Mouse (Mus musculus): ENCODE data around the gene Zfand3. TPM values are rescaled to one million over a fixed set of nuclear protein-coding genes. Genes with fewer than 3 reads are reported as not detected.

Gene Zfand3
- polyA plus RNA-seq, 1 experiment from 2014 or later: 59.8 TPM

DNA sequence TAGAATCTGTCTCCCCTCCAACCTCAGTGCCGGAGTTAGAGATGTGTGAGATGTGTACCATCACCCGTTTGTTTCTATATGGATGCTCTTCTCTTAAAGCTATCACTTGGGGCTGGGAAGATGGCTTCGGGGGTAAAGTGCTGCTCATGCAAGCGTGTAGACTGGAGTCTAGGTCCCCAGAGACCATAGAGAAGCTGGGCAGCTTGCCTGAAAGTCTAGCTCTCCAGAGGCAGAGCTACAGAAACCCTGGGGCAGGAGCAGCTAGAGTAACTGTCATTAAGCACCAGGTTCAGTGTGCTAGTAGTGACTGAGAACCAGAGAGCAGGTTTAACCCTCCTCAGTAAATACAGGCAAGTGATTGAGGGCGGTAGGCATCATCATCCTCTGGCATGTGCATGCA, 51.7 kb downstream of the Zfand3 start:
- Histone ChIP-seq H3K9me3 (no peaks in the 10 kb centered on the region), H3K36me3 (no peaks in the 10 kb centered on the region), H3K4me2 (no peak overlapping the region), H3K9ac (no peak overlapping the region), H3K27ac (no peak overlapping the region), H3K4me1 (peaks cover 22% of the 10 kb centered on the region), H3K27me3 (no peaks in the 10 kb centered on the region), H3K4me3 (no peak overlapping the region)
- no peak for ATAC-seq (ENCODE audit: borderline replicate concordance, extremely low read depth, low FRiP score, low TSS enrichment)
- 87% methylated on average over 5 of the region's 5 CpGs for WGBS

DNA sequence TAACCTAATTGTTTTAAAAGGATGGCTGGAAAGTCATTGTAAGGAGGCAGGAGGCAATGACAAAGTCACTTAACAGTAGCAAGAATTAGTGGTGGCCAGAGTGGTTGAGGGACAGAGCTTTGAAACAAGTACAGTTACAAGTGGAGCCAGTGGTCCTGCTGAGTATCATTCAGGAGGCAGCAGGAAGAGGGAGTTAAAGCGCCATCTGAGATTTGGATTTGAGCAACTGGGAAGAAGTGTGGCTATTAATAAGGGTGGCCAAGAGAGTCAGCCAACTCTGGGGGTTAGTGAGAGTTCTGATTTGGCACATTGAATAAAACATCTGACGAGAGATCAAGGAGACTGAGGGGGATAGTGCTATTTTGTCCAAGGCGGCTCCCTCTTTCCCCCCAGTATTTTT, 54.1 kb downstream of the Zfand3 start:
- WGBS: 67% methylated on average over 3 of the region's 3 CpGs
- H3K4me3 ChIP-seq: no peak overlapping the region
- no peaks in the 10 kb centered on the region for H3K9me3 ChIP-seq
- ATAC-seq (ENCODE audit: borderline replicate concordance, extremely low read depth, low FRiP score, low TSS enrichment): no peak
- H3K4me1 ChIP-seq: peaks cover 25% of the 10 kb centered on the region
- H3K36me3 ChIP-seq: no peaks in the 10 kb centered on the region
- no peaks in the 10 kb centered on the region for H3K27me3 ChIP-seq
- H3K4me2 ChIP-seq: no peak overlapping the region
- H3K9ac ChIP-seq: no peak overlapping the region
- H3K27ac ChIP-seq: no peak overlapping the region

DNA sequence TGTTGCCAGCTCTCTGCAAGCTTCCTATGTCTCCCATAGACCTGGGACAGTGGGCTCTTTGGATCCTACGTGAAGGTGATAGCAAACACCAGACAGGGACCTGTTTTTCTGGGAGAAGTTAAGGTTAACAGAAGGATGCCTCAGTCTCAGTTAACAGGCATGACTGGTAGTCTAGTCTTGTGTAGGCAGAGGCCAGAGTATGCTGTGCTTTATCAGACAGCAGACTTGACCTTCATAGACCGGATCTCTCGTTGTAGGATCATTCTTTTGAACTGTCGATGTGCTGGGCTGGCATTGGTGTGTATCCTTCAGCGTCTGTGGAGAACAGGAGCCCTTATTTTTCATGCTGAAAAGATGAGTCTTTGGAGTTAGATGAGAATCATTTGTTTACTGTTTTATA, 54.5 kb downstream of the Zfand3 start:
- Histone ChIP-seq H3K4me2 (no peak overlapping the region), H3K9me3 (no peaks in the 10 kb centered on the region), H3K27ac (no peak overlapping the region), H3K4me3 (no peak overlapping the region), H3K9ac (no peak overlapping the region), H3K27me3 (no peaks in the 10 kb centered on the region), H3K36me3 (no peaks in the 10 kb centered on the region), H3K4me1 (peaks cover 25% of the 10 kb centered on the region)
- ATAC-seq (ENCODE audit: borderline replicate concordance, extremely low read depth, low FRiP score, low TSS enrichment): no peak
- 64% methylated on average over 5 of the region's 5 CpGs for WGBS

DNA sequence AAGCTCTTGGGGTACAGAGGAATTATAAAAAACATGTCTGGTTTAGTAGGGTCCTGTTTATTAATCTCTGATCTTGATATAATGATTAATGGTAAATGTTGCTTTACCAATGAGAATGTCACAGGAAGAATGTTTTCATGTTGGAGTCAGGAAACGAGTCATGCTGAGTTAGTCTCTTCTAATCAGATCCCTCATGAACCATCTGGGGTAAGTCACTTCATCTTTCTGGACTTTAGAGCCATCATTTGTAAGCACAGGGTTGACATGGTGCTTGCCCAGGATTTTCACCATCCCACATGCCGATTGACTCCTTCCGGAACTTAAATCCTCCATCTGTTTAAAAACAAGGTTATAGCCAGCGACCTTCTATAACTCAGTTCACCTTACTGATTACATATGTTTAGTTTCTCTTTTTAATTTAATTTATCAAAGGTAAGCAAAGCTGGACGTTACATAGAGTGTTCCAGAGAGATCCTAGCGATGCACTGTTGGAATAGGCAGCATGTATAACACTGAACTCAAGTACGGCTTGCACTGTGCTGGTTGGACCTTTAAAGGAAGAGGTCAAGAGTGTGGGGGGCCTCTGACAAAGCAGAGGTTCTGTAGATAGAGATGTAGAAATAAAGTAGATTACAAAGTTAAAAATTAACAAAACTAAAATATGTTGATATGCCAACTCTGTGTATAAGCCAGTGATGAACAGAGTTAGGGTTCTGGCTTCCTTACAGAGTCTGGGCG, 56.7 kb downstream of the Zfand3 start:
- H3K4me2 ChIP-seq: no peak overlapping the region
- no peak overlapping the region for H3K27ac ChIP-seq
- no peaks in the 10 kb centered on the region for H3K9me3 ChIP-seq
- H3K27me3 ChIP-seq: no peaks in the 10 kb centered on the region
- ATAC-seq (ENCODE audit: borderline replicate concordance, extremely low read depth, low FRiP score, low TSS enrichment): no peak
- 67% methylated on average over 8 of the region's 8 CpGs for WGBS
- H3K4me3 ChIP-seq: no peak overlapping the region
- no peaks in the 10 kb centered on the region for H3K36me3 ChIP-seq
- H3K4me1 ChIP-seq: peaks cover 25% of the 10 kb centered on the region
- H3K9ac ChIP-seq: no peak overlapping the region

DNA sequence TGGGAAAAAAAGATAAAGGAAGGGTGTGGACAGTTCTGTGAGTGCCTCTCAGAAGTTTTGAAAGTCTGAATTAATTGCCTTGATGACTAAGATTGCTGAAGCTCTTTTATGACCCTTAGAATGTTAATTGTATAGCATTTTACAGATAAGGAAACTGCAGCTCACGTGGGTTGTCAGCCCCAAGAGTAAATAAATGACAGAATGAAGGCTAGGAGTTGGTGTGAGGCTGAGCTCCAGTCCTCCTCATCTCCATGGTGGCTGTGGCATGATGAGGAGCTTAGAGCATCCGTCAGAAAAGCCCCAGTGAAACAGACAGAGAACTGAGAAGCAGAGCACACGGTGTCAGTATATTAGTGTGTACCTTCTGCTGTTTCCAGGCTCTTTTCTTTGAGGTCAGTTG, 59.3 kb downstream of the Zfand3 start:
- H3K9me3 ChIP-seq: no peaks in the 10 kb centered on the region
- H3K36me3 ChIP-seq: no peaks in the 10 kb centered on the region
- no peak for ATAC-seq (ENCODE audit: borderline replicate concordance, extremely low read depth, low FRiP score, low TSS enrichment)
- no peak overlapping the region for H3K27ac ChIP-seq
- WGBS: 22% methylated on average over 3 of the region's 3 CpGs
- peaks cover 17% of the 10 kb centered on the region for H3K4me1 ChIP-seq
- no peak overlapping the region for H3K4me3 ChIP-seq
- H3K4me2 ChIP-seq: no peak overlapping the region
- no peak overlapping the region for H3K9ac ChIP-seq
- no peaks in the 10 kb centered on the region for H3K27me3 ChIP-seq

DNA sequence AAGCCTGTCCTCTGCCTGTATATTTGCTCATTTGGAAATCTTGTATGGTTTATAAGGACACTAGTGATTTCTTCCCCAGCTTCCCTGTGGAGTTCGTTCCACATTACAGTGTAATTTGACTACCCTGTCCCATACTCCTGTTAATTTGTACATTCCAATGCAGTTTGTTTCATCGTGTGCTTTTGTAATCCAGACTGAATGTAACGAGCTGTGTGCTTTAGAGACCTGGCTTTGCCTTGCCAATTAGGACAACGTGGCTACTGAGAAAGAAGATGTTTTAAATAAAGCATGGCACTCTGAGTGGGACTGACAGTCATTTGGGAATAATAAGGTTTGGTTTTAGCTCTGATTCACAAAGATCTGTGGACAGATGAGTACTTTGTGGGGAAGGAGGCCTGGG, 60.2 kb downstream of the Zfand3 start:
- H3K4me1 ChIP-seq: peaks cover 14% of the 10 kb centered on the region
- 64% methylated on average over 4 of the region's 4 CpGs for WGBS

DNA sequence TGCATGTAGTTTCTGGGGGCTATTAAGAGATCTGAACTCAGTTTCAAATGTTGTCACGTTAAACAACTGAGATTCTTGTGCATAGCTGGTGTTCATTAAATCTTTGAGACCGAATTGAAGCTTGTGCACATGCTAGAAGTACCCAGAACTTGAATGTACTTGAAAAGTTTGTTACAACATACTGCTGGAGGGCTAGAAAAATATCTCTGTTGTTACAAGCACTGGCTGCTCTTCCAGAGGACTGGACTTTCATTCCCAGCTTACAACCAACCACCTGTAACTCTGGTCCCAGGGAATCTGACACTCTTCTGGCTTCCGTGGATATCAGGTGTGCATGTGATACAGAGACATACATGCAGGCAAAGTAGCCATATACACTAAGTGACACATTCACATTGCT, 65.2 kb downstream of the Zfand3 start:
- Histone ChIP-seq H3K9me3 (no peaks in the 10 kb centered on the region), H3K4me3 (no peak overlapping the region), H3K9ac (no peak overlapping the region), H3K4me1 (no peaks in the 10 kb centered on the region), H3K27me3 (no peaks in the 10 kb centered on the region), H3K27ac (no peak overlapping the region), H3K36me3 (no peaks in the 10 kb centered on the region), H3K4me2 (no peak overlapping the region)
- WGBS: 80% methylated on average over 3 of the region's 3 CpGs
- no peak for ATAC-seq (ENCODE audit: borderline replicate concordance, extremely low read depth, low FRiP score, low TSS enrichment)

More for the DNA sequence above, 60.2 kb downstream of the Zfand3 start:
- no peak for ATAC-seq (ENCODE audit: borderline replicate concordance, extremely low read depth, low FRiP score, low TSS enrichment)
- H3K9ac ChIP-seq: no peak overlapping the region
- no peaks in the 10 kb centered on the region for H3K36me3 ChIP-seq
- no peaks in the 10 kb centered on the region for H3K27me3 ChIP-seq
- no peak overlapping the region for H3K4me3 ChIP-seq
- H3K9me3 ChIP-seq: no peaks in the 10 kb centered on the region
- H3K27ac ChIP-seq: no peak overlapping the region
- H3K4me2 ChIP-seq: no peak overlapping the region

DNA sequence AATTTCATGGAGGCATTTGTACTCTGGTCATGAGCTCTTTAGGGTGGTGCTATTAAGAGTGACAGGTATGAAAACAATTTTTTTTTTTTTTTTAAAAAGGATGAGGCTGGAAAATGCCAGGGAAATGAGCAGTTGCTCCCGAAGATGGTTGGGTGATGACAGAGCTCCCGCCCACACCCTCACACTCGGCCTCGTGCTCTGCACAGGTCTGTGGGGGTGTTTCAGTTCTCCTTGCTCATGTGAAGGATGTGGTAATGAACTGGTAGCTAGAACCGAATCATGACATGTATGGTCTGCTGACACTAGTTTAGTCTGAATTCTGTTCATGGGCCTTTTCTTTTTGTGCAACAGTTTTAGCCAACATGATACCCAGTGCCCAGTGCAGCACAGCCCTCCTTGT, 66.1 kb downstream of the Zfand3 start:
- Histone ChIP-seq H3K27me3 (no peaks in the 10 kb centered on the region), H3K4me2 (no peak overlapping the region), H3K9me3 (no peaks in the 10 kb centered on the region), H3K27ac (no peak overlapping the region), H3K9ac (no peak overlapping the region), H3K36me3 (no peaks in the 10 kb centered on the region), H3K4me3 (no peak overlapping the region), H3K4me1 (0 out of 2 replicates have a peak, but pooled peaks cover under 1% of the 10 kb centered on the region)
- no peak for ATAC-seq (ENCODE audit: borderline replicate concordance, extremely low read depth, low FRiP score, low TSS enrichment)
- 55% methylated on average over 5 of the region's 5 CpGs for WGBS

DNA sequence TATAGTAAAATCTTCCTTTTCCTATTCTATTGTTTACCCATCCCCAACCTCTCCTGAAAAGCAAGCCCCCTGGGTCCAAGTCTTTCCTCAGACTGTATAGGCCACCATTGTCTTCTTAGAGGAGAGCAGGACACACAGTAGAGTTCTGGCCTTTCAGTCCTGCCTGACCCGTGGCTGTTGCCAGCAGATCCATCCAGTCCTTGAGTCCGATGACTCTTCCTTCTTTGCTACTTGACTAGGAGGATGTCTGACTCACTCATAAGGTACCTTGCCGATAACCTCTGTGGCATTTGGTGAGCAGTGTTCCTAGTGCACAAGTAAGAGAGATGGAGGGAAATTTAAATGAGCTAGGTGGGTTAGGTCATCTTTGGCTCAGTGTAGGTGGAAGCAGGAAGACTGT, 68.1 kb downstream of the Zfand3 start:
- Histone ChIP-seq H3K4me2 (no peak overlapping the region), H3K9ac (no peak overlapping the region), H3K4me1 (0 out of 2 replicates have a peak, but pooled peaks cover 5% of the 10 kb centered on the region), H3K4me3 (no peak overlapping the region), H3K27me3 (no peaks in the 10 kb centered on the region), H3K27ac (no peak overlapping the region), H3K9me3 (no peaks in the 10 kb centered on the region), H3K36me3 (no peaks in the 10 kb centered on the region)
- ATAC-seq (ENCODE audit: borderline replicate concordance, extremely low read depth, low FRiP score, low TSS enrichment): no peak
- WGBS: 80% methylated on average over 3 of the region's 3 CpGs

DNA sequence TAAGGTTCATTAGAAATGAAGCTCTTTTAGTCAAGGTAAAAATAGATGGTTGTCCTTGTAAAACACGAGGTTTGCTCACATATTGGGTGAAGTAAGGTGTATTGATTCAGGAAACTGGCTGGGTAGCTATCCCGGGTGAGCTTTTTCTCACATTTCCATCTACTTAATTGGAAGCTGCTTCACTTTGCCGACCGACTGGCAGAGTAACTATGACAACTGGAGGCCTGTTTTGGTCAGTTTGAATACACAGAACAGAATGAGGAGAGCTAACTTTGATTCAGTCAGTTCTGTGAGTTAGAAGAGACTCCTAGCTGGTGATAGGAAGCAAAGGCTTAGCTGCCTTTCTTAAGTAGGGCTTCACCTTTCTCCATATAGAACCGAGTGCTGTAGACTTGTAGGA, 71.4 kb downstream of the Zfand3 start:
- H3K27me3 ChIP-seq: no peaks in the 10 kb centered on the region
- H3K9ac ChIP-seq: no peak overlapping the region
- no peaks in the 10 kb centered on the region for H3K9me3 ChIP-seq
- H3K4me2 ChIP-seq: no peak overlapping the region
- H3K27ac ChIP-seq: no peak overlapping the region
- H3K4me1 ChIP-seq: 0 out of 2 replicates have a peak, but pooled peaks cover 5% of the 10 kb centered on the region
- WGBS: 46% methylated on average over 5 of the region's 5 CpGs
- H3K4me3 ChIP-seq: no peak overlapping the region
- no peaks in the 10 kb centered on the region for H3K36me3 ChIP-seq
- no peak for ATAC-seq (ENCODE audit: borderline replicate concordance, extremely low read depth, low FRiP score, low TSS enrichment)

DNA sequence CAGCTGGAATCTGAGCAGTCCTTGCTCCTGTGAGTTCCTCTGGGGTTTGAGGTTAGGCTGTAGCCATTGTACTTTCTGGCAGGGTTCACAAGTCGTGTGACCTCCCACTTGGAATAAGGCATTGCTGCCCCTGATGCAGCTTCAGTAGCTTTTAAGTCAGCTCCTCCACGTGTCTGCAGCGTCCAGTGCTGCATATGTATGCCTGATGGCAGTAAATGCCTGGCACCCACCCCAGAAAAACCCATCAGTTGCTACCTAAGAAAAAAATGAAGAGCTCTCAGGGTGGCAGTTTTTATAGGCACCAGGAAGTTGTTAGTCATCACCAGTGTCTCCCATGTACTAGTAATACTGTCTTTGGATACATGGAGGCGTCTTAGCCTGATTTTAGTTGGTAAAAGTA, 79.5 kb downstream of the Zfand3 start:
- H3K27ac ChIP-seq: no peak overlapping the region
- no peak overlapping the region for H3K4me2 ChIP-seq
- 59% methylated on average over 4 of the region's 4 CpGs for WGBS
- no peak overlapping the region for H3K9ac ChIP-seq
- no peaks in the 10 kb centered on the region for H3K9me3 ChIP-seq
- no peak for ATAC-seq (ENCODE audit: borderline replicate concordance, extremely low read depth, low FRiP score, low TSS enrichment)
- H3K4me3 ChIP-seq: no peak overlapping the region
- no peaks in the 10 kb centered on the region for H3K36me3 ChIP-seq
- peaks cover 3% of the 10 kb centered on the region; the same call in 1 of the 2 replicates for H3K4me1 ChIP-seq
- H3K27me3 ChIP-seq: no peaks in the 10 kb centered on the region

DNA sequence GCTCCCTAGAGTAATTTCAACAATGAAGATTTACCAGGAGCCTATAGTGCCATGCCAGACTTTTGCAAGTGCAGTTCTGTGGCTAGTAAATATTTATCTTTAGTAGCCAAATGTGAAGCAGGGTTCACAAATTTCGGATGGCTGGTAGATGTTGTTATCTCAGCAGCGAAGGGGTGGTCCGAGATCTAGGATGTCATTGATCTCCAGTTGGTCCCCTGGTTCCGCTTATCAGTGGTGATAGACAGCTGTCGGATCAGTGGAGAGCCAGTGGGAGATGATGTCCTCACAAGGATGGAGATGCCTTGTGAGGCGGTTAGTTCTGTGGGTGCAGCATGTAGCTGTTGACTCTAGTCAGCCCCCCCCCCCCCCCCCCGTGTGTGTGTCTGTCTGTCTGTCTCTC, 82.2 kb downstream of the Zfand3 start:
- Histone ChIP-seq H3K27me3 (no peaks in the 10 kb centered on the region), H3K4me1 (peaks cover 3% of the 10 kb centered on the region; the same call in 1 of the 2 replicates), H3K4me3 (no peak overlapping the region), H3K36me3 (no peaks in the 10 kb centered on the region), H3K9ac (no peak overlapping the region), H3K27ac (no peak overlapping the region), H3K4me2 (no peak overlapping the region), H3K9me3 (no peaks in the 10 kb centered on the region)
- 74% methylated on average over 6 of the region's 7 CpGs for WGBS
- no peak for ATAC-seq (ENCODE audit: borderline replicate concordance, extremely low read depth, low FRiP score, low TSS enrichment)

DNA sequence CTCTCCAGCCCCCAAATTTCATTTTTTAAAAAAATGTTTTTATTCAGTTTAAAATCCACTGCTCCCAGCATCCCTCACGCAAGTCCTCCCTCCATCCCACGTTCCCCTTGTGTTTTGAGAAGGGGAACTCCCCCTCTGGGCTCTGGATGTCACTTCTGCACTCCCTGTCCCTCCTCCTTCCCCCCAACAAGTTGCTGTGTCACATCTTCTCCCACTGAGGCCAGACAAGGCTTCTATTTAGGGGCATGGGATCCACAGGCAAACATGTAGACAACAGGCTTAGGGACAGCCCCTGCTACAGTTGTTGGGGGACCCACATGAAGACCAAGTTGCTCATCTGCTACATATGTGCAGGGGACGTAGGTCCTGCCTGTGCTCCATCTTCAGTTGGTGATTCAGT, 83.9 kb downstream of the Zfand3 start:
- Histone ChIP-seq H3K4me1 (peaks cover 3% of the 10 kb centered on the region; the same call in 1 of the 2 replicates), H3K27ac (no peak overlapping the region), H3K27me3 (no peaks in the 10 kb centered on the region), H3K9me3 (no peaks in the 10 kb centered on the region), H3K4me3 (no peak overlapping the region), H3K9ac (no peak overlapping the region), H3K4me2 (no peak overlapping the region), H3K36me3 (no peaks in the 10 kb centered on the region)
- ATAC-seq (ENCODE audit: borderline replicate concordance, extremely low read depth, low FRiP score, low TSS enrichment): no peak
- WGBS: 87% methylated on average over 3 of the region's 3 CpGs

All from lung, embryonic 15.5 days (tissue).